Mouse (Mus musculus) megakaryocyte-erythroid progenitor cell, adult 5 weeks (primary cell): ENCODE measurements around the gene Gm3248. TPM values are rescaled to one million over a fixed set of nuclear protein-coding genes. Genes with fewer than 3 reads are reported as not detected.

Source experiments
- polyA plus RNA-seq: library from polyadenylated mRNA; stranded (reverse); fragments of >175 nt; gene quantifications from 2 replicates; pipeline ENCODE4 v1.2.3, GENCODE M21; 2012

Gene Gm3248
- not detected in 2 replicates for polyA plus RNA-seq

GRCm38 (mm10) chr14:5961635-5962034 lies at the start of gene Gm3248:
Gene Gm3248 (minus strand): TSS chr14:5961745.

GRCm38 (mm10) chr14:5979037-5979436 lies 17.5 kb upstream of the Gm3248 start, which contains the start of gene Gm3453:
Gene Gm3453 (minus strand): TSS chr14:5979137.

Other genes with a start within 250 kb of the Gm3248 start
- not detected in 2 replicates for gene Gm3373, start 220.2 kb downstream of the Gm3248 start, polyA plus RNA-seq
- gene Gm3383, start 153.8 kb downstream of the Gm3248 start, polyA plus RNA-seq, result not detected in 2 replicates
- not detected in 2 replicates for gene Gm3424, start 131.4 kb downstream of the Gm3248 start, polyA plus RNA-seq
- gene Gm8237, start 81.4 kb downstream of the Gm3248 start, polyA plus RNA-seq, result not detected in 2 replicates
- 0.09 TPM in 1 of 2 replicates, not detected in the other for gene Gm3453, start 17.4 kb upstream of the Gm3248 start, polyA plus RNA-seq
- not detected in 2 replicates for gene Gm6337, start 96.5 kb upstream of the Gm3248 start, polyA plus RNA-seq
- 0.22 TPM in 1 of 2 replicates, not detected in the other for gene Gm8206, start 132.2 kb upstream of the Gm3248 start, polyA plus RNA-seq
- gene Gm3468, start 146.9 kb upstream of the Gm3248 start, polyA plus RNA-seq, result 0.09 TPM in 1 of 2 replicates, not detected in the other
- gene Gm3476, start 164.1 kb upstream of the Gm3248 start, polyA plus RNA-seq, result not detected in 2 replicates